Mouse (Mus musculus) layer of hippocampus, adult 9-11 months (tissue): ENCODE measurements at regions not wholly inside any gene's neighbourhood (a gene's known extent, or its start where the extent isn't known, plus 50 kb on each side); places are given as distances from the start of the nearest gene placed in this dataset.

Source experiments
- DNase-seq: peaks from one replicate; pipeline ENCODE4 v3.0.0; 2022

DNA sequence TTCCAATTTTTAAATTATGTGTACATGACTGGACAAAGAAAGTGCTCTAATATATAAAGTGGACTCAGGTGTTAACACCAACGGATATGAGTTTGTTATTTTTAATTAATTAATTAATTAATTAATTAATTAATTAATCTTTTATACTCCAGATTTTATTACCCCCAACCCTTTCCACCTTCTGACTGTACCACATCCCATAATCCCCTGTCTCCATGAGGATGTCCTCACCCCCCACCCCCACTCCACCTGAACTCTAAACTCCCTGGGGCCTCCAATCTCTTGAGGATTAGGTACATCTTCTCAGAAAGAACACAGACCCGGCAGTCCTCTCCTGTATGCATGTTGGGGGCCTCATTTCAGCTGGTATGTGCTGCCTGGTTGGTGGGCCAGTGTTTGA is 182.8 kb downstream of the Rassf9 start:
- DNase-seq: no peak

DNA sequence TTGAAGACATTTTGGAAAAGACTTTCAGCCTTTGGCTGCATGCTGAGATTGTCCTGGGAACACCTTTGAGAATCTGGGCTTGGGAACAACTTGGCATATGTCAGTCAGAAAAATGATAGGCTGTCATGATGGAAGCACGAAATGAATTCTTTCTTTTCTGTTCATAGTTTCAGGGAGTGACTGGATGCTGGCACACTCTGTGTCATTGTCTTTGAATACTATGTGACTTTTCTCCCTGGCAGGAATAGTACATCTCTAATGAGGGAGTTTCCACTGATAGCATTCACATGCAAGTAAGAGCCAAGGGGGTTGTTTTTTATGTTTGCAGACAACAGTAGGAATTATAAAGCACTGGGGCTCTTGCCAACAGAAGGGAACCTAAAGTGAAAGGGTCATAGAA is 177.9 kb downstream of the Rassf9 start:
- no peak for DNase-seq

DNA sequence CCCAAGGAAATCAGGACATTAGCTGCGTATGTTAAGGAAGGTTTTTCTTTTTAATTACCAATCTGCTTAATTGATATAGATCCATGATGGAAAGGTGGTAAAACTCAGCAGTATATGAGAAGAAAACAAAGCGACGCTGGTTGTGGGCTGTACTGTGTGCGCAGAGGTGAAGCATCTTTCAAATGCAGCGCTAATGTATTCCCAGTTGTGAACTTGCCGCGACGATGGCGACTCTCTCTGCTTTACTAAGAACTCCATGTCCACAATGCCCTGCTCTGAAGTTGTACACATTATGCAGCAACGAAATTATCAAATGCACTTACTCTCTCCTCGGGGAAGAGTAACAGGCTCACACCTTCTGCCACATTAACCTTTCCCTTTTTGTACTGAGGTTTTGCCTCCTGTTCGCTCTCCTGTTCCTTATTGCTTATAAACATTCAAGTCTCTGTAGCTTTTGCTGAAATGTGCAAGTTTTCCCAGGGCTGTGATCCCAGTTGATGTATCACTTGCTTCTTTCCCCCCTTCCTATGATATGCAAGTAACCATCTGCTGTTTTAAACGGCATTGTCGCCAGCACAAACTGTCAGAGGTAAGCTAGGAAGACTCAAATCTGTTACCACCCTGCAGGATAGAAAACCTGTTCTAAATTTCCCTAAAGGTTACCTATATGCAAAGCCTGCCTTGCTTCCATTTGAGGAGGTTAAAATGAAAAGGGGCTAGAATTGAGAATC is 174.8 kb downstream of the Rassf9 start:
- DNase-seq: peak; percentile 19

DNA sequence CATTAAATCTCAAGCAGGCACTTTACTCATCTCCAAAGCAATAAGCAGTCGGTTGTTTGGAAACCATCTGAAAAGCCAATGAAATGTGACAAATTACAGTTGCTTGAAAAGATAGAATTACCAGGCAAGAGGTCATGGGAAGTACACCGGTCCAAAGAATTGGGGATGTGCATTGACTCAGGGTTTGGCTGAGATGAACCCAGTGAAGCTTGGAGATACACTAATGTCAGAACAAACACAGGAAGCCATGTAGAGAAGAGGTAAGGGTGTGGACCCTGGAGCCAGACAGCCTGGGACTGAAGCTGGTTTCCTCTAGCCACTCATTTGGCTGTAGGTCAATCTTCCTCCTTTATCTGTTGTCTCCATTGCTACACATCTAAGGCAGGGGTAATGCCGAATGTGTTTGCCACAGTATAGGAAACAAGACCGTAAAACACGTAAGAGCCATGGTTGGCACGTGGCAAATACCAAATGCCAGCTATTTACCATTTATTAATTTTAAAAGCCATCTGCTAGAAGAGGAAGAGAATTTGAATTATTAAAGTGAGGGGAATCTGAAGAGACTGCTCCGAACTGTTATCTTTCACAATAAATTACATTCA is 173.9 kb downstream of the Rassf9 start:
- DNase-seq: no peak

GRCm38 (mm10) chr10:102667359-102667758 is 155.3 kb downstream of the Rassf9 start:
- no peak for DNase-seq

GRCm38 (mm10) chr10:102659683-102660082 is 147.7 kb downstream of the Rassf9 start:
- DNase-seq: no peak

DNA sequence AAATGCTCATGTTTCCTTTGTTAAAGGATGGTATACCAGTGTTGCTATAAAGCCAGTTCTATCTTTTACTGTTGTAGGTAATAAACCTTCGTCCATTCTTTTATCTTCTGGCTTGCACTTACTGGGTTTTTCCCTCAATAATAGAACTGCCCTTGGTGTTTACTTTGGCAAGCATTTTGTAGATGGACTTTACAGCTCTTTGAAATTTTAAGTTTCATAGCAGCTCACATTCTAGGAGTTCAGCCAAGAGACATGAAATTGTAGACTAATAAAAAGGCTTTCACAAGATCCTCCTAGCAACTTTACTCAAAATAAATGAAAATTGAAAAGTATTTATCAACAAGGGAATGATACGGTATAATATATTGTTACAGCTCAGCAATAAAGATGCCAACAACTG is 124.5 kb downstream of the Rassf9 start:
- no peak for DNase-seq

DNA sequence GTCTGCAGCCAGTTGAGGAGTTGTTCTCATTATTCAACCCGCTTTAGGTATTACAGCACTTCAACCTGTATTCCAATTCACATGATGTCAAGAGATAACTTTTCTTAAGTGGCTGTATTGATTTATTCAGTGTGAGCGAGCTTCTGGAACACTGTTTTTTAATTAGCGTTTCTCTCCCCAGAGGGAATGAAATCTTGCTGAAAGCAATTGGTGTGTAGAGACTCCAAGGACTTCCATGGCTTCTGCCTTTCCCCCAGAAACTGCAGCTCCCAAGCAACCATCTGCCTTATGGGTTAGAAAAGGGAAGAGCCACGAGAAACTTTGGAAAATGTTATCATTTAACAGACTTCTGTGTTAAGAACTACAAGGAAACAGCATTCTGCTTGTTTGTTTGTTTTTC is 121.4 kb downstream of the Rassf9 start:
- DNase-seq: no peak

DNA sequence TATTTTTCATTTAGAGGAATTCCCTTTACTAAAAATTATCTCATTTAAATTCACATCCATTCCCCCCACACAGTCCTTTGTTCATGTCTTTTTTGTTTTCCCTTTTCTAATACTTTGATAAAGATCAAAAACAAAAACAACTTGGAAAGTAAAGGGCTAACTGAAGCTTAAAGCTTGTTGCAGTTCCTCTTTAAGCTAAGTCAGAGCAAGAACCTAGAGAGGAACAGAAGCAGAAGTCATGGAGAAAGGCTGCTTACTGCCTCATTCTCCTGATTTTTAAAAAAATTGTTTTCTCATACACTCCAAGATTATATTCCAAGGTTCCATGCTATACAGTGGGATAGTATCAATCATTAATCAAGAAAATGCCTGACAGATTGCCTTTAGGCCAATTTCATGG is 116.6 kb downstream of the Rassf9 start:
- no peak for DNase-seq

GRCm38 (mm10) chr10:102623895-102624294 is 111.9 kb downstream of the Rassf9 start:
- no peak for DNase-seq

DNA sequence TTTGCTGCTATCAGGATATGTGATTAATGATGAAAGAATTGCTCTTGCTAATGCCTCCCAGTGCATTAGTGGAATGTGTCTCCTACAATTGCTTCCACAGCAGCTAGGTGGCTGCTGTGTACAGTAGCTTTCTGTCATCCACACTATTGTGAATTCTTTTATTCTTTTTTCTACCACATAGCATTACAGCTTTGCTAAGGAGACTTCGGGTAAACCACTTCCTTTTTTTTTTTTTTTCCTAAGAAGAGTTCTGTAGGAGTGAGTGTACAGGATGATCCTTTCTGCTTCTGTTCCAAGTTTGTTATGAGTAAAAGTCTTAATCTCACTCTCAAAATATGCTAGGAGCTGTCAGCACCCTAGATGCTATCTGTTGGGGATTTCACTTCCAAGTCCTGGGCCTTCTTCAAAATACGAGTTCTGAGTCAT is 110.6 kb downstream of the Rassf9 start:
- no peak for DNase-seq

DNA sequence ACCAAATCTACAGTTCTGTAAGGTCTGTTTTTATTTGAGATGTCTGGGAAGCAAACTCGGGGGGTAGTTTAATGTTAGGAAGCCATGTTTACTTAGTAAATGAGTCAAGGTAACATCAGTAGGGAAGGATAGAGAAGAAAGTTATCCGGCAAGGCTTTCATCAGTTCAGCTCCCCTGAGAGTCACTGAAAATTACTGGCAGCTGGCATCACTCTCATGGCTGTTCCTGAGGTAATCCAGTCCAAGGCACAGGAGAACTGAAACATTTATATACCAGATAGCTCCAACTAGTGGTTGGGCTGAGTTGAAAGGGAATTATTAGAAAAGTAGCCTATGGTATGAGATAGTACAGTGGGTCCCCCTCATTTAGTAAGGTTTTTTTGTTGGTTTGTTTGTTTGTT is 106.7 kb downstream of the Rassf9 start:
- no peak for DNase-seq

- no peak for DNase-seq
These were observed 104.1 kb downstream of the Rassf9 start for GRCm38 (mm10) chr10:102615962-102616595.
